Mouse (Mus musculus): ENCODE results near the gene Cntnap2. TPM values are rescaled to one million over a fixed set of nuclear protein-coding genes. Genes with fewer than 3 reads are reported as not detected.

Cntnap2 gene
- polyA plus RNA-seq, 1 experiment from 2014 or later: 0.63 TPM

DNA sequence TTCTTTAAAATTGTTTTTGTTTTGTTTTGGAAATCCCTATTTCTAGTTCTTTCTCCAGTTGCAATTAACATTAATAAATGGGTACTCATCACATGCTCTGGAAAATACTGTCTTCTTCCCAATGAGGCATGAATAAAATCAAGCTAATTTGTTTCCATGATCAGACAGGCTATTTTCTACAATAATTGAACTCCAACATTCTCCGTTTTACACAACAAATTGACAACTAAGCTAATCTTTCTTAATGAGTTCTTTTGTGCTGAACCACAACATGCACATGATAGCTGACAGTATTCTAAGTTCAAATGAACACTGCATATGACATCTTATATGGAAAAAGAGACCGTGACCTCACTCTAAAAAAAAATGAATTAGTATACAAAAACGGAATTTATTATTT is 173.4 kb downstream of the Cntnap2 start:
- Histone ChIP-seq H3K4me3 (no peak overlapping the region), H3K4me2 (no peak overlapping the region), H3K9ac (no peak overlapping the region), H3K27me3 (replicated peaks) (no peaks in the 10 kb centered on the region), H3K27ac (replicated peaks) (no peak overlapping the region), H3K4me1 (no peaks in the 10 kb centered on the region), H3K9me3 (no peaks in the 10 kb centered on the region), H3K36me3 (no peaks in the 10 kb centered on the region)
- ATAC-seq (ENCODE audit: extremely low read depth, insufficient number of reproducible peaks, low FRiP score, low TSS enrichment): no peak
- 74% methylated on average over 3 of the region's 3 CpGs for WGBS

DNA sequence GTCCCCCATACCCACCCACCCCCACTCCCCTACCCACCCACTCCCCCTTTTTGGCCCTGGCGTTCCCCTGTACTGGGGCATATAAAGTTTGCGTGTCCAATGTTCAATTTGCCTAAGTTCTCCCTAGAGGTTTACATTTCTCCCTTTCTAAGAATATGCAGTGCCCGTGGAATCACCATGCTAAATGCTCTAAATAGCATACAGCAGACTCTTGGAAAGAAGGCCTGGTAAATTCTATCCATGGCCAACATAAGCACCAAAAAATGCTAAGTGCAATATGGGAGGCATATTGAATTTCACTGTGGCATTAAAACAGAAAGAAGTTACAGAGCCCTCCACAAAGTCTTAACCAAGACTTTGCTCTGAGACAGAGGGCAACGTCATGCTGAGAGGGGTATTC is 177.4 kb downstream of the Cntnap2 start:
- no peaks in the 10 kb centered on the region for H3K4me1 ChIP-seq
- H3K36me3 ChIP-seq: no peaks in the 10 kb centered on the region
- H3K4me2 ChIP-seq: no peak overlapping the region
- no peaks in the 10 kb centered on the region for H3K9me3 ChIP-seq
- no peaks in the 10 kb centered on the region for H3K27me3 ChIP-seq (replicated peaks)
- H3K9ac ChIP-seq: no peak overlapping the region
- 80% methylated on average over 4 of the region's 4 CpGs for WGBS
- no peak overlapping the region for H3K27ac ChIP-seq (replicated peaks)
- no peak overlapping the region for H3K4me3 ChIP-seq
- no peak for ATAC-seq (ENCODE audit: extremely low read depth, insufficient number of reproducible peaks, low FRiP score, low TSS enrichment)

DNA sequence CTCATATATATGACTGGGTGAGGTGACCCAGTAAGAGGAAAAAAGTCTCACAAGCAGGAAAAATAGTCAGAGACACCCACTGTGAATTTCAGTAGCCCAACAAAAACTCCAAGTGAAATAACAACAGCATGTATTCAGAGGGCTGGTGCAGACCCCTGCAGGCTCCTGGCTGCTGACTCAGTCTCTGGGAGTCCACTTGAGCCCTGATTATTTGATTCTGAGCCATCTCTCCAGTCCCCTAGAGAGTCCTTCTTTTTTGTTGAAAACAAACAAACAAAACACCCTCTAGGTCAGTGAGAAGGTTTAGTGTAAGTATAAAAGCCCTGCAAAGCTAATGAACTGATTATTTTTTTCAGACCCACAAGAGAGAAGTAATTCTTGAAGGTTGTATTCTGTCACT is 179.0 kb downstream of the Cntnap2 start:
- H3K9ac ChIP-seq: no peak overlapping the region
- no peaks in the 10 kb centered on the region for H3K27me3 ChIP-seq (replicated peaks)
- H3K4me1 ChIP-seq: no peaks in the 10 kb centered on the region
- H3K27ac ChIP-seq (replicated peaks): no peak overlapping the region
- ATAC-seq (ENCODE audit: extremely low read depth, insufficient number of reproducible peaks, low FRiP score, low TSS enrichment): no peak
- no peak overlapping the region for H3K4me3 ChIP-seq
- H3K9me3 ChIP-seq: no peaks in the 10 kb centered on the region
- no peak overlapping the region for H3K4me2 ChIP-seq
- no peaks in the 10 kb centered on the region for H3K36me3 ChIP-seq

DNA sequence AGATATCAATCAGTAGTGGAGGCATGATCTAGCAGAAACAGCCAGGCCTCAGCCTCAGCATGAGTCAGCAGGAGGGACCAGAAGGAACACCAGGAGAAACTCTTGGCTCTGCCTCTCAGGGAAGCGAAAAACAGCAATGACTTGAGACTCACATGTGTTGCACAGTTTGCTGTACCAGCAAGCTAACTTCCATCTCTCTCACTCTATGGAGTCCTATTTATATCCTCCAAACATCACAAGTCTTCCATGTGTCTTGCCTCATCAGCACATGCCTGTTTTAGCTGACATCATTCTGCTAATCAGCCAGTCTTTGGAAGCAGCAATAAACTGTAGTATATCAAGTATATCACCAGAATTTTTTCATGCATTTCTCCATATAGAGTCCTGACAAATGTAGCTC is 182.1 kb downstream of the Cntnap2 start:
- ATAC-seq (ENCODE audit: extremely low read depth, insufficient number of reproducible peaks, low FRiP score, low TSS enrichment): no peak
- Histone ChIP-seq H3K4me3 (no peak overlapping the region), H3K9me3 (no peaks in the 10 kb centered on the region), H3K4me1 (no peaks in the 10 kb centered on the region), H3K9ac (no peak overlapping the region), H3K27ac (replicated peaks) (no peak overlapping the region), H3K27me3 (replicated peaks) (no peaks in the 10 kb centered on the region), H3K36me3 (no peaks in the 10 kb centered on the region), H3K4me2 (no peak overlapping the region)
- 90% methylated on average over 1 of the region's 1 CpGs for WGBS

DNA sequence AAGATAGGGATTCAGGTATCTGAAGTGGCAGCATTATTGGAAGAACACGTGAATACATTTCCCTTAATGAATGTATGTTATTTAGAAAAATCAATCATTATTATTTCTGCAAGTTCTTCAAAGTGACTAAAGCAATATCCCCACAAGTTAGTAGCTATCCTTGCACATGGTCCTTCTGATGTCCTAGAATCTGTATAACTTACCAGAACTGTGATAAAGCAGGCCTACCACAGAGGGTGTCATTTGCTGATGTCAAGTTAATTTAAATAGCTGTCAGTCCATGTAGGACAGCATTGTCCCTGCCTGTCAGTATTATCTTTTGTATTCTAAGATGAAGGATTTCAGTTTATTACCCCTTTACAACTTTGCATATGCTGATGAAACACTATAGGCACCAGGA is 185.5 kb downstream of the Cntnap2 start:
- Histone ChIP-seq H3K27ac (replicated peaks) (no peak overlapping the region), H3K4me1 (no peaks in the 10 kb centered on the region), H3K4me3 (no peak overlapping the region), H3K9me3 (no peaks in the 10 kb centered on the region), H3K4me2 (no peak overlapping the region), H3K27me3 (replicated peaks) (no peaks in the 10 kb centered on the region), H3K9ac (no peak overlapping the region), H3K36me3 (no peaks in the 10 kb centered on the region)
- no peak for ATAC-seq (ENCODE audit: extremely low read depth, insufficient number of reproducible peaks, low FRiP score, low TSS enrichment)
- 63% methylated on average over 1 of the region's 1 CpGs for WGBS

DNA sequence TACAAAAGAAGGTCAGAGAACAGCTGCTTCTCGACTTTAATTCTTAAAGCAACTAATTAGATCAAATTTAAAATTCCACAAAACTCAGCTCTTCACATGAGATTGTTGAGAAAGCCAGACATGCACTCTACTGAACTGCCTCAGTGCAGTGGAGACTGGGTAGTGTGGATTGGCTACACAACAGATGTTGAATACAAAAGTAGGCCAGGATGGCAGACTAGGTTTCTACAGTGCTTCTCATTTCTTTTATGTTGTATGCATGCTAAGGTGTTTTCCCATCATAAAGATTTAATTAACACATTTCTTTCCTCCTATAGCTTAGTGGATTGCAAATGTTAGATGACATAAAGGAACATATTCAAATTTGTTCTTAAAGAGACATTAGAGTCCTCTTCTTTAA is 198.9 kb downstream of the Cntnap2 start:
- H3K27ac ChIP-seq (replicated peaks): no peak overlapping the region
- no peaks in the 10 kb centered on the region for H3K9me3 ChIP-seq
- WGBS: 45% methylated on average over 1 of the region's 1 CpGs
- H3K4me2 ChIP-seq: no peak overlapping the region
- no peak overlapping the region for H3K9ac ChIP-seq
- no peak overlapping the region for H3K4me3 ChIP-seq
- H3K4me1 ChIP-seq: no peaks in the 10 kb centered on the region
- no peaks in the 10 kb centered on the region for H3K27me3 ChIP-seq (replicated peaks)
- ATAC-seq (ENCODE audit: extremely low read depth, insufficient number of reproducible peaks, low FRiP score, low TSS enrichment): no peak
- no peaks in the 10 kb centered on the region for H3K36me3 ChIP-seq

DNA sequence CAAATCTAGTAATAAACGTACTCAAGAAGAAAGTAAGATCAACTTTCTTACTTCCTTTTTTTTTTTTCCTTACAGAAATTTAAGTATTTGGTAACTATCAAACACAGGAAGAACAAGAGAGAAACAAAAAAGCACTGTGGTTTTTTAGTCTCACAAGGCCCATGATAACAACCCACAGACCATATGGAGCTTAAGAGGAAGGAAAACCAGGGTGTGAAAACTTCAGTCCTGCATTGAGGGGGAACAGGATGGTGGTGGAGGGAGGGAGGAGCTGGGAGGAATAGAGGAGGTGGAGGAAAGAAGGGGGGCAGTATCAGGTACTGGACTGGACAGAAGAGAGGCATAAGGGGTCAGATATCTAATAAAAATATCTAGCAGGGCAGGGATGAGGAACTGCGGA is 212.4 kb downstream of the Cntnap2 start:
- no peaks in the 10 kb centered on the region for H3K9me3 ChIP-seq
- H3K4me1 ChIP-seq: no peaks in the 10 kb centered on the region
- 73% methylated on average over 2 of the region's 2 CpGs for WGBS

DNA sequence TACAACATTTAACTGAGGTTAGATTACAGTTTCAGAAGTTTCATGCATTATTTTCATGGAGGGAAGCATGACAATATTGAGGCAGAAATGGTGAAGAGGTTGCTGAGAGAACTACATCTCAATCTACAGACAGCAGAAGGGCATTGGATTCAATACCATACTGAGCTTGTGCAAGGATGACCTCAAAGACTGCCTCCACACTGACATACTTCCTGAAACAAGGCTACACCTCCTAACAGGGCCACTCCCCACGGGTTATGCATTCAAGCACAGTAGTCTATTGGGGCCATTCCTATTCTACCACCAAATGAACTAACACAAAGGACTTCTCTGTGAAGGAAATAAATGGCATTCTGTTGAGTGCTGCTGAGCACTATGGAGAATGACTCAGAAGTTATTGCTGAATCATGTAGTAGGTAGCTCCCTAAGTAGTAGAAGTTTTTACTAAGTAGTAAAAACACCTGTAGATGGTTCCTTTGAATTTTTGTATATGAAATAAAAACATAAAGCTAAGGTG is 214.2 kb downstream of the Cntnap2 start:
- ATAC-seq (ENCODE audit: extremely low read depth, insufficient number of reproducible peaks, low FRiP score, low TSS enrichment): no peak
- WGBS: 59% methylated on average over 1 of the region's 1 CpGs
- Histone ChIP-seq H3K4me1 (no peaks in the 10 kb centered on the region), H3K27me3 (replicated peaks) (no peaks in the 10 kb centered on the region), H3K27ac (replicated peaks) (no peak overlapping the region), H3K4me3 (no peak overlapping the region), H3K9ac (no peak overlapping the region), H3K4me2 (no peak overlapping the region), H3K9me3 (no peaks in the 10 kb centered on the region), H3K36me3 (no peaks in the 10 kb centered on the region)

More for the DNA sequence above, 212.4 kb downstream of the Cntnap2 start:
- no peaks in the 10 kb centered on the region for H3K36me3 ChIP-seq
- no peak for ATAC-seq (ENCODE audit: extremely low read depth, insufficient number of reproducible peaks, low FRiP score, low TSS enrichment)
- H3K27ac ChIP-seq (replicated peaks): no peak overlapping the region
- no peak overlapping the region for H3K9ac ChIP-seq
- no peak overlapping the region for H3K4me3 ChIP-seq
- H3K4me2 ChIP-seq: no peak overlapping the region
- no peaks in the 10 kb centered on the region for H3K27me3 ChIP-seq (replicated peaks)

DNA sequence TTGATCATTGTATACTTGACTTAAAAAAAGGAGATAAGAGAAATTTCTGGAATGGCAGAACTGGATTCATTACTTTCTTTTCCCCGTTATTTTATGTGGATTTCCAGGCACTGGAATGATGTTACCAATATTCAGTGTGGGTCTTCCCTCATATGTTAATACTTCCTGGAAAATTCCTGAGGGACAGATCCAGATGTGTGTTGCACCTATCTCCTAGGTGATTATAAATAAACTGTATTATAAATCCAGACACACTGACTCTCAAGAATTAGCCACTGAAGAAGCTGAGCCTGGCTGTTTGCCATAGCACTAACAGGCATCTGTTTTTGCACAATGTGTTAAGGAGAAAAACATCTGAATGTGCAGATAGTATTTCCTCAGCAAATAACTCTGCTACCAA is 231.0 kb downstream of the Cntnap2 start:
- H3K9ac ChIP-seq: no peak overlapping the region
- no peak overlapping the region for H3K4me3 ChIP-seq
- no peaks in the 10 kb centered on the region for H3K36me3 ChIP-seq
- H3K4me2 ChIP-seq: no peak overlapping the region
- H3K27ac ChIP-seq (replicated peaks): no peak overlapping the region
- 65% methylated on average over 1 of the region's 1 CpGs for WGBS
- H3K9me3 ChIP-seq: no peaks in the 10 kb centered on the region
- no peaks in the 10 kb centered on the region for H3K4me1 ChIP-seq
- H3K27me3 ChIP-seq (replicated peaks): no peaks in the 10 kb centered on the region
- no peak for ATAC-seq (ENCODE audit: extremely low read depth, insufficient number of reproducible peaks, low FRiP score, low TSS enrichment)

DNA sequence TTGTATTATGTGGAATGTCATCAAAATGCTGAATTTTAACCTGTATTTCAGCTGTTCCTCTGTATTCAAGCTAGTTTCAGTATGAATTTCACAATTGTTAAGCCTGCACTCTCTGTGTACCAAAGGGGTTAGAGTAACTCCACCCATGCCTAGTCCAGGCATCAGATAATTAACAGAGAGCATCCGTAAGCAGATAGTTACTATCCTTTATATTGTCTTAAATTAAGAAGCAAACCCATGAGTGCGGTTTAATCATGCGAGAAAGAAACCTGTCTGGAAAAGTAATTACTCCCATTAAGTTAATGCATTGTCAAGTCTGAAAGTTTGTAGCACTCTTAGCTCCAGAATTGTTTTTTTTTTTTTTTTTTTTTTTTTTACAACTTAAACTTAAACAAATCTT is 258.3 kb downstream of the Cntnap2 start:
- H3K4me1 ChIP-seq: no peaks in the 10 kb centered on the region
- ATAC-seq (ENCODE audit: extremely low read depth, insufficient number of reproducible peaks, low FRiP score, low TSS enrichment): no peak
- no peaks in the 10 kb centered on the region for H3K36me3 ChIP-seq
- WGBS: 77% methylated on average over 3 of the region's 3 CpGs
- H3K4me3 ChIP-seq: no peak overlapping the region
- no peaks in the 10 kb centered on the region for H3K27me3 ChIP-seq (replicated peaks)
- H3K9me3 ChIP-seq: no peaks in the 10 kb centered on the region
- H3K9ac ChIP-seq: no peak overlapping the region
- no peak overlapping the region for H3K4me2 ChIP-seq
- no peak overlapping the region for H3K27ac ChIP-seq (replicated peaks)

DNA sequence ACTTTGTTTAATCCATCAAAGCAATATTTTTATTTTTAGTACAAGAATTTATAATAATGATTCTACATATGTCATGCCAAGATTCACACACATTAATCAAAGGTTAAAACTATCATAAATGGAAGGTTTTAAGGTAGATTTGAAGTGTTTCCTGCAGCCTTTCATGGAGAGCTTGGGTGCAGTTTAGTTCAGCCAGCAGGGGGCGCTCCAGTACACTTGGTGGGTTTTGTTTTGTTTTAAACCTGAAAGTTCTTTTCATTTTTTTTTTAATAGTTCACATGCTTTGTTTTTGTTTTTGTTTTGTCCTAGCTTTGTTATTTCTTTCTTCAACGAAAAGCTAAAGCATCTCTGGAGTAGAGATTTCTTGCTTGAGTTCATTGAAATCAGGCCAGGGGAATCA is 264.3 kb downstream of the Cntnap2 start:
- ATAC-seq (ENCODE audit: extremely low read depth, insufficient number of reproducible peaks, low FRiP score, low TSS enrichment): no peak
- H3K27me3 ChIP-seq (replicated peaks): no peaks in the 10 kb centered on the region
- no peak overlapping the region for H3K4me3 ChIP-seq
- WGBS: 3% methylated on average over 2 of the region's 2 CpGs
- no peaks in the 10 kb centered on the region for H3K4me1 ChIP-seq
- H3K9ac ChIP-seq: no peak overlapping the region
- H3K27ac ChIP-seq (replicated peaks): no peak overlapping the region
- no peaks in the 10 kb centered on the region for H3K36me3 ChIP-seq
- no peaks in the 10 kb centered on the region for H3K9me3 ChIP-seq
- H3K4me2 ChIP-seq: no peak overlapping the region

DNA sequence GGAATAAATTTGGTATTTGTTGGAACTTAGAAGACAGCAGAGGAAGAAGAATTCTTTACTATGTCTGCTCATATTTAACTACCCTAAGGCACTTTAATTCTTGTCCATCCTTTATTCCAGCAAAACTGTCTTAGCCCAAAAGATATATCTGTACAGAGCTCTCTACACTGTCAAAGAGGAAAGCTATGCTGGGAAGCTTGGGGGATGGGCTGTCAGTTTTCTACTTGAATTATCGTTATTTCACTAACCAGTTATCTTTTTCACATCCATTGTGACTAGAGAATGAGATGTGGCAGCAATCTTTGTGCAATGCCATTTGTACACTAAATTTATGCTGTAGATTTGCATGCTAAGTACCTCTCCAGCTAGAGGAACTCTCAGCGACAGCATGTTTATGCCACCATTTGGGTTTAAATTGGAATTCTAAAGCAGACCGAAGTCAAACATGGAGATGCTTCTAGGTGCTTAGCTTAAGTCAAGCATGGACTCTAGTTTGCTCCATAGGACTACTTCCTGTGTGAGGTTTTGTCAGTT is 268.9 kb downstream of the Cntnap2 start:
- 80% methylated on average over 3 of the region's 3 CpGs for WGBS
- no peak for ATAC-seq (ENCODE audit: extremely low read depth, insufficient number of reproducible peaks, low FRiP score, low TSS enrichment)
- Histone ChIP-seq H3K9ac (no peak overlapping the region), H3K4me1 (no peaks in the 10 kb centered on the region), H3K4me3 (no peak overlapping the region), H3K27ac (replicated peaks) (no peak overlapping the region), H3K27me3 (replicated peaks) (no peaks in the 10 kb centered on the region), H3K9me3 (no peaks in the 10 kb centered on the region), H3K36me3 (no peaks in the 10 kb centered on the region), H3K4me2 (no peak overlapping the region)
